Comparison of ENCODE assay signal across 8 mouse cellular contexts in genomic region chr12:108422858-108423631, GRCm38 (mm10). TPM values are rescaled to one million over a fixed set of nuclear protein-coding genes. Genes with fewer than 3 reads are reported as not detected.
DNase-seq lines count a peak whose midpoint lies in the region; ATAC-seq lines count a peak whose summit lies in the region.

No protein-coding gene starts in this region.

- H3K36me3 ChIP-seq in hindbrain, embryonic 15.5 days = no peaks in the 10 kb centered on the region

- H3K9ac ChIP-seq in hindbrain, embryonic 15.5 days = peak overlapping the region; percentile 73

- H3K4me3 ChIP-seq in hindbrain, embryonic 15.5 days = peak overlapping the region; percentile 68

- peak; percentile 92 for ATAC-seq in hindbrain, embryonic 15.5 days (ENCODE audit: low FRiP score, low read depth)

- H3K4me1 ChIP-seq in hindbrain, embryonic 15.5 days (replicated peaks) = peaks cover 24% of the 10 kb centered on the region

- peak overlapping the region; percentile 91 for H3K27ac ChIP-seq in hindbrain, embryonic 15.5 days (replicated peaks)

- H3K27me3 ChIP-seq in hindbrain, embryonic 15.5 days = no peaks in the 10 kb centered on the region

- peak; percentile 29 for DNase-seq in T-cell, adult 2 months (ENCODE audit: low spot score)
- DNase-seq in cerebellum, postnatal 14 days = peak; percentile 93 to 96
- DNase-seq in gastrocnemius, adult 18-20 months (ENCODE audit: low spot score) = peak; percentile 88
- DNase-seq in left cerebral cortex, adult 11 months (ENCODE audit: low spot score) = peak; percentile 88
- peak; percentile 90 for DNase-seq in lung, postnatal 25 days (ENCODE audit: low spot score)
- DNase-seq in retina, postnatal 7 days (ENCODE audit: low read depth, low spot score) = peak; percentile 86
- DNase-seq in urinary bladder, postnatal 14 days (ENCODE audit: low spot score) = peak; percentile 87

- H3K9me3 ChIP-seq in hindbrain, embryonic 15.5 days = no peaks in the 10 kb centered on the region

- WGBS in hindbrain, embryonic 15.5 days = under 1% methylated on average over 31 of the region's 90 CpGs

- peak overlapping the region; percentile 81 for H3K4me2 ChIP-seq in hindbrain, embryonic 15.5 days

RNA-seq across cellular contexts. Expression of gene Eml1, which starts 52.3 kb away (rescaled TPM):
- total RNA-seq in gastrocnemius, adult 18-20 months (2021) = 10 to 100 TPM; 99.0 to 99.1 TPM
- polyA plus RNA-seq in hindbrain, embryonic 15.5 days (2015; fragmentation: Nextera tagmentation; extraction: Ambion mirVana) = 58.2 and 60.4 TPM in 2 replicates

Comparison
In these comparisons a context has a peak if more than half of its experiments do, and no peak if none do; other contexts are left out.
1. Peak in every context shown above with its lines: DNase-seq, ATAC-seq, H3K4me3 ChIP-seq and H3K27ac ChIP-seq.
2. DNase-seq: peak in every context shown above with its lines; median percentile 94 in cerebellum, postnatal 14 days; 90 in lung, postnatal 25 days; 88 in gastrocnemius, adult 18-20 months; 88 in left cerebral cortex, adult 11 months; 87 in urinary bladder, postnatal 14 days; 86 in retina, postnatal 7 days; 29 in T-cell, adult 2 months.